Mouse (Mus musculus) granulocyte monocyte progenitor cell, adult 5-6 weeks (primary cell): ENCODE results near the gene Aldh1a3. TPM values are rescaled to one million over a fixed set of nuclear protein-coding genes. Genes with fewer than 3 reads are reported as not detected.

ENCODE experiments used
- total RNA-seq, 2 experiments: library from RNA; stranded (forward) in 1 of 2; stranded (reverse) in 1 of 2; fragments of 200-712, 200-1000 nt in 1 of 2; fragments of >200 nt in 1 of 2; fragmentation: Nextera tagmentation in 1 of 2; gene quantifications; 2 replicates each; pipeline ENCODE4 v1.2.3; 2014 to 2017

Gene Aldh1a3
- total RNA-seq, 2 experiments from 2014 or later, result 0.86 TPM; not detected in 1

Other genes starting within 250 kb of the Aldh1a3 start
- not detected in 2 replicates for gene Gm10974, start 61.6 kb downstream of the Aldh1a3 start, total RNA-seq (2014; fragmentation: Nextera tagmentation)
- not detected in 2 replicates for gene Gm10974, start 61.6 kb downstream of the Aldh1a3 start, total RNA-seq (2017)
- 24.7 and 37.1 TPM in 2 replicates for gene Lrrk1, start 39.2 kb downstream of the Aldh1a3 start, total RNA-seq (2014; fragmentation: Nextera tagmentation)
- 17.1 and 22.6 TPM in 2 replicates for gene Lrrk1, start 39.2 kb downstream of the Aldh1a3 start, total RNA-seq (2017)